Mouse (Mus musculus) myocyte (in vitro differentiated cells): ENCODE results near the gene Nudt15. TPM values are rescaled to one million over a fixed set of nuclear protein-coding genes. Genes with fewer than 3 reads are reported as not detected.
A peak's percentile ranks its signal among the peaks of the same experiment; 100 is the strongest.
"Not testable (repeated sequence)": the region's sequence is repeated elsewhere in the genome, so short reads cannot be mapped to it uniquely, and the experiment has no call there.

Source experiments
- H3K27me3 ChIP-seq: one replicate; pipeline ENCODE4 v1.6.1; 2011; ENCODE audit not compliant: control insufficient read depth, insufficient read depth, insufficient read length
- H3K36me3 ChIP-seq: one replicate; pipeline ENCODE4 v1.6.1; 2011; ENCODE audit not compliant: control insufficient read depth, insufficient read depth
- H3K4me2 ChIP-seq: one replicate; pipeline ENCODE4 v1.6.1; 2011; ENCODE audit warnings: low read depth, control low read depth
- H3K4me3 ChIP-seq: one replicate; pipeline ENCODE4 v1.5.1; 2011; ENCODE audit warnings: mild to moderate bottlenecking, control low read depth, moderate library complexity
- H3K79me2 ChIP-seq: one replicate; pipeline ENCODE4 v1.6.1; 2011; ENCODE audit not compliant: control insufficient read depth, insufficient read depth
- H3ac ChIP-seq: one replicate; pipeline ENCODE4 v1.6.1; 2011; ENCODE audit not compliant: control insufficient read depth, insufficient read length
- CEBPB ChIP-seq: IDR thresholded peaks from 2 replicates; pipeline ENCODE4 v1.6.1; 2011; ENCODE audit warnings: mild to moderate bottlenecking, moderate library complexity; ENCODE audit not compliant: poor library complexity, insufficient read depth, severe bottlenecking
- E2F4 ChIP-seq: IDR thresholded peaks from one replicate; pipeline ENCODE4 v1.6.1; 2011; ENCODE audit warnings: mild to moderate bottlenecking, control low read depth, moderate library complexity; ENCODE audit not compliant: insufficient read depth
- MAX ChIP-seq: IDR thresholded peaks from one replicate; pipeline ENCODE4 v1.6.1; 2011; ENCODE audit warnings: low read depth, mild to moderate bottlenecking, control low read depth
- MYOD1 ChIP-seq, 3 experiments: IDR thresholded peaks; one replicate each; pipeline ENCODE4 v1.6.1; 2011; ENCODE audit warnings: control low read depth in 2 of 3, low read depth in 2 of 3, mild to moderate bottlenecking in 2 of 3, moderate library complexity in 1 of 3; ENCODE audit not compliant: insufficient read length in 2 of 3, control insufficient read depth in 1 of 3
- MYOG ChIP-seq, 3 experiments: IDR thresholded peaks; one replicate each; pipeline ENCODE4 v1.6.1; 2011; ENCODE audit warnings: control low read depth in 2 of 3, low read depth in 2 of 3, mild to moderate bottlenecking in 2 of 3; ENCODE audit not compliant: insufficient read length in 2 of 3, control insufficient read depth in 1 of 3, insufficient read depth in 1 of 3
- POLR2A ChIP-seq: IDR thresholded peaks from one replicate; pipeline ENCODE4 v1.6.1; 2011; ENCODE audit warnings: low read depth, mild to moderate bottlenecking, control low read depth, moderate library complexity; ENCODE audit not compliant: insufficient read length
- POLR2AphosphoS2 ChIP-seq: IDR thresholded peaks from one replicate; pipeline ENCODE4 v1.6.1; 2011; ENCODE audit warnings: low read depth, control low read depth; ENCODE audit not compliant: insufficient read length
- REST ChIP-seq: IDR thresholded peaks from one replicate; pipeline ENCODE4 v1.6.1; 2011; ENCODE audit warnings: mild to moderate bottlenecking, control low read depth, moderate library complexity; ENCODE audit not compliant: insufficient read depth, insufficient read length
- SRF ChIP-seq: IDR thresholded peaks from one replicate; pipeline ENCODE4 v1.6.1; 2011; ENCODE audit warnings: low read depth; ENCODE audit not compliant: control insufficient read depth, insufficient read length
- TCF12 ChIP-seq: IDR thresholded peaks from one replicate; pipeline ENCODE4 v1.6.1; 2011; ENCODE audit warnings: mild to moderate bottlenecking, control low read depth; ENCODE audit not compliant: poor library complexity, insufficient read depth, severe bottlenecking
- TCF3 ChIP-seq: IDR thresholded peaks from one replicate; pipeline ENCODE4 v1.6.1; 2011; ENCODE audit warnings: low read depth, control low read depth; ENCODE audit not compliant: insufficient read length
- USF1 ChIP-seq: IDR thresholded peaks from one replicate; pipeline ENCODE4 v1.6.1; 2011; ENCODE audit warnings: low read depth, mild to moderate bottlenecking, control low read depth, moderate library complexity
- polyA plus RNA-seq: library from polyadenylated mRNA; unstranded; fragments of >200 nt; fragmentation: generic; extraction: Trizol; gene quantifications from one replicate; pipeline ENCODE4 v1.2.1, GENCODE M21; 2012; ENCODE audit warnings: missing spikeins

Nudt15 gene
- polyA plus RNA-seq, 1 experiment: 2.0 TPM

- peaks cover 26% of the 10 kb centered on the region for H3K36me3 ChIP-seq
- H3K79me2 ChIP-seq: peaks cover 3% of the 10 kb centered on the region
- H3ac ChIP-seq: no peak overlapping the region
- no peak overlapping the region for H3K4me3 ChIP-seq
- no peak for TF ChIP-seq E2F4
- no peak for TF ChIP-seq REST
- no peak for TF ChIP-seq CEBPB
- no peak for TF ChIP-seq USF1
- no peak for TF ChIP-seq MAX
- no peak for TF ChIP-seq TCF3
- no peak for TF ChIP-seq MYOG (IDR thresholded peaks at IDR 0.05; ENCODE audit: control insufficient read depth in 1 of 3, insufficient read depth in 1 of 3, insufficient read length in 2 of 3, low read depth in 2 of 3)
- no peaks in the 10 kb centered on the region for H3K27me3 ChIP-seq
- H3K4me2 ChIP-seq: no peak overlapping the region
Observed at GRCm38 (mm10) chr14:73571143-73571542, 23.1 kb upstream of the Nudt15 start.

- not testable (repeated sequence) for H3ac ChIP-seq
- peaks cover 26% of the 10 kb centered on the region for H3K36me3 ChIP-seq
Observed at GRCm38 (mm10) chr14:73569831-73570230, 21.8 kb upstream of the Nudt15 start.

GRCm38 (mm10) chr14:73553122-73553696 lies 5.2 kb upstream of the Nudt15 start:
- no peaks in the 10 kb centered on the region for H3K27me3 ChIP-seq
- peaks cover 8% of the 10 kb centered on the region for H3K36me3 ChIP-seq
- peaks cover 42% of the 10 kb centered on the region for H3K79me2 ChIP-seq
- TF ChIP-seq SRF (no peak), POLR2AphosphoS2 (no peak), TCF12 (no peak), USF1 (no peak), CEBPB (no peak), TCF3 (no peak), MYOG (IDR thresholded peaks at IDR 0.05; ENCODE audit: control insufficient read depth in 1 of 3, insufficient read depth in 1 of 3, insufficient read length in 2 of 3, low read depth in 2 of 3) (no peak), MYOD1 (IDR thresholded peaks at IDR 0.05; ENCODE audit: control insufficient read depth in 1 of 3, insufficient read length in 2 of 3, low read depth in 2 of 3) (no peak), REST (no peak), POLR2A (no peak), E2F4 (no peak), MAX (no peak)
- H3K4me3 ChIP-seq: peak overlapping the region; percentile 32
- H3ac ChIP-seq: peak overlapping the region; percentile 32
- peak overlapping the region; percentile 88 for H3K4me2 ChIP-seq

More at GRCm38 (mm10) chr14:73569831-73570230, 21.8 kb upstream of the Nudt15 start:
- H3K4me3 ChIP-seq, H3K79me2 ChIP-seq, H3K4me2 ChIP-seq, H3K27me3 ChIP-seq: not testable (repeated sequence)

- Histone ChIP-seq H3K27me3 (no peaks in the 10 kb centered on the region), H3K79me2 (peaks cover 38% of the 10 kb centered on the region), H3K4me3 (peak overlapping the region; percentile 32), H3K4me2 (peak overlapping the region; percentile 97), H3K36me3 (peaks cover 8% of the 10 kb centered on the region), H3ac (peak overlapping the region; percentile 32)
- TF ChIP-seq TCF12 (no peak), CEBPB (no peak), MYOG (IDR thresholded peaks at IDR 0.05; ENCODE audit: control insufficient read depth in 1 of 3, insufficient read depth in 1 of 3, insufficient read length in 2 of 3, low read depth in 2 of 3) (peak in 1 of 3 experiments; percentile 26), REST (no peak), SRF (no peak), USF1 (no peak), POLR2A (peak; percentile 82), E2F4 (no peak), TCF3 (no peak), POLR2AphosphoS2 (peak; percentile 78), MAX (no peak), MYOD1 (IDR thresholded peaks at IDR 0.05; ENCODE audit: control insufficient read depth in 1 of 3, insufficient read length in 2 of 3, low read depth in 2 of 3) (no peak)
Observed at GRCm38 (mm10) chr14:73552341-73553121, 4.5 kb upstream of the Nudt15 start.

GRCm38 (mm10) chr14:73551164-73551563 lies 3.1 kb upstream of the Nudt15 start:
- Histone ChIP-seq H3K4me3 (no peak overlapping the region), H3K4me2 (no peak overlapping the region), H3K79me2 (peaks cover 27% of the 10 kb centered on the region), H3K36me3 (peaks cover 5% of the 10 kb centered on the region), H3K27me3 (no peaks in the 10 kb centered on the region), H3ac (no peak overlapping the region)
- TF ChIP-seq POLR2AphosphoS2 (no peak), MYOD1 (IDR thresholded peaks at IDR 0.05; ENCODE audit: control insufficient read depth in 1 of 3, insufficient read length in 2 of 3, low read depth in 2 of 3) (peak in 2 of 3 experiments; percentile 38 to 57), POLR2A (no peak), TCF12 (peak; percentile 29), E2F4 (no peak), MYOG (IDR thresholded peaks at IDR 0.05; ENCODE audit: control insufficient read depth in 1 of 3, insufficient read depth in 1 of 3, insufficient read length in 2 of 3, low read depth in 2 of 3) (peak in 2 of 3 experiments; percentile 20 to 68), REST (no peak), CEBPB (no peak)
